Mouse (Mus musculus) testis, adult 2 months (tissue): ENCODE results near the gene Sgsm2.

ENCODE experiments used
- CTCF ChIP-seq: fragments of 200-500 bp; IDR thresholded peaks from 2 replicates; pipeline ENCODE4 v1.5.1; 2012; ENCODE audit warnings: low read depth, mild to moderate bottlenecking, inconsistent platforms, low read length, moderate library complexity; ENCODE audit not compliant: control insufficient read depth, insufficient read depth, insufficient replicate concordance
- POLR2A ChIP-seq: fragments of 200-500 bp; IDR thresholded peaks from 2 replicates; pipeline ENCODE4 v1.6.1; 2012; ENCODE audit warnings: low read depth, mild to moderate bottlenecking, inconsistent platforms, low read length, moderate library complexity; ENCODE audit not compliant: control insufficient read depth

DNA sequence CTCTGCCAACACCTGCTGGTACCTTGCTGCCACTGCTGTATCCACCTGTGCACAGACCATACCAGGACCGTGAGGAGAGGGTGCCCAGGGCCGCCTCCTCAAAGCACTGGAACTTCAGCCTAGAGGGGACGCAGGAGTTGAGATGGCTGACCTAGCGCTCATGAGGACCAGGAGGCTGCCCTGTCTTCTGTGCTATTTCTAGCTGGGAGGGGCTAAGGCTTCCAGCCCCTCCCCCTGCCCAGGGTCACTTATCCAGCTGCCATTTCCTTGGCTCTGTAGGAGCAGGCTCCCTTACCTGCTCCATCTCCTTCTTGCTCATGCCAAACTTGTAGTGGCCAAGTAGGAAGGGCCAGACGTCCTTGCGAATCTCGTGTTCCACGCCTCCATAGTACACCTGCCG is 39.1 kb downstream of the Sgsm2 start:
- TF ChIP-seq CTCF (no peak), POLR2A (no peak)
